Mouse (Mus musculus) neural tube, embryonic 10.5 days (tissue): Measurements from ENCODE around the gene Ncoa4.
A peak's percentile ranks its signal among the peaks of the same experiment; 100 is the strongest.
"Not testable (repeated sequence)": the region's sequence is repeated elsewhere in the genome, so short reads cannot be mapped to it uniquely, and the experiment has no call there.

Experiments used
- DNase-seq: peaks from one replicate; pipeline ENCODE4 v3.0.0-alpha.2; 2017; ENCODE audit warnings: low spot score; ENCODE audit errors: extremely low spot score

Gene Ncoa4

GRCm38 (mm10) chr14:32159690-32160246, at the start of gene Ncoa4:
Gene Ncoa4 (plus strand): TSS chr14:32159865.
- peak; percentile 98 for DNase-seq

- DNase-seq: not testable (repeated sequence)
Measured at GRCm38 (mm10) chr14:32112124-32112523, 47.5 kb upstream of the Ncoa4 start.

- DNase-seq: no peak
Measured at GRCm38 (mm10) chr14:32120940-32121919, 38.4 kb upstream of the Ncoa4 start.

GRCm38 (mm10) chr14:32121920-32122315, 37.7 kb upstream of the Ncoa4 start:
- DNase-seq: no peak

- no peak for DNase-seq
Measured at GRCm38 (mm10) chr14:32124261-32124660, 35.4 kb upstream of the Ncoa4 start.

GRCm38 (mm10) chr14:32125256-32125655, 34.4 kb upstream of the Ncoa4 start:
- not testable (repeated sequence) for DNase-seq

- no peak for DNase-seq
Measured at GRCm38 (mm10) chr14:32128409-32128808, 31.3 kb upstream of the Ncoa4 start.

GRCm38 (mm10) chr14:32131836-32132235, 27.8 kb upstream of the Ncoa4 start:
- no peak for DNase-seq

- no peak for DNase-seq
Measured at GRCm38 (mm10) chr14:32134293-32134692, 25.4 kb upstream of the Ncoa4 start.

GRCm38 (mm10) chr14:32136467-32136866, 23.2 kb upstream of the Ncoa4 start:
- not testable (repeated sequence) for DNase-seq

- DNase-seq: no peak
Measured at GRCm38 (mm10) chr14:32140359-32140965, 19.2 kb upstream of the Ncoa4 start.

- no peak for DNase-seq
Measured at GRCm38 (mm10) chr14:32141723-32142122, 17.9 kb upstream of the Ncoa4 start, which contains the start of gene Msmb. Gene Msmb (plus strand): TSS chr14:32142023.

GRCm38 (mm10) chr14:32144734-32145133, 14.9 kb upstream of the Ncoa4 start:
- no peak for DNase-seq

- no peak for DNase-seq
Measured at GRCm38 (mm10) chr14:32145401-32145800, 14.3 kb upstream of the Ncoa4 start.

GRCm38 (mm10) chr14:32145809-32146511, 13.7 kb upstream of the Ncoa4 start:
- no peak for DNase-seq

GRCm38 (mm10) chr14:32146578-32146977, 13.1 kb upstream of the Ncoa4 start:
- DNase-seq: no peak

- no peak for DNase-seq
Measured at GRCm38 (mm10) chr14:32150872-32151271, 8.8 kb upstream of the Ncoa4 start.

- DNase-seq: no peak
Measured at GRCm38 (mm10) chr14:32152243-32152965, 7.3 kb upstream of the Ncoa4 start.

GRCm38 (mm10) chr14:32153156-32153555, 6.5 kb upstream of the Ncoa4 start:
- DNase-seq: no peak

- DNase-seq: no peak
Measured at GRCm38 (mm10) chr14:32154758-32155157, 4.9 kb upstream of the Ncoa4 start.
